Mouse (Mus musculus) splenic B cell, adult 2 months (primary cell): ENCODE measurements around the gene Trex1.

Experiments used
- DNase-seq: peaks from one replicate; pipeline ENCODE4 v3.0.0-alpha.2; 2011; ENCODE audit warnings: low read depth, low spot score
- H3K27me3 ChIP-seq: 2 replicates; pipeline ENCODE4 v1.6.1; 2012; ENCODE audit warnings: mild to moderate bottlenecking, low read length, moderate library complexity, mixed read lengths; ENCODE audit not compliant: control insufficient read depth, poor library complexity, insufficient read depth, severe bottlenecking
- H3K36me3 ChIP-seq: 2 replicates; pipeline ENCODE4 v1.6.1; 2012; ENCODE audit warnings: mild to moderate bottlenecking, low read length, moderate library complexity, mixed read lengths; ENCODE audit not compliant: control insufficient read depth, poor library complexity, insufficient read depth, severe bottlenecking

Gene Trex1

GRCm38 (mm10) chr9:109059136-109059903, at the start of gene Trex1:
Trex1 (minus strand) TSS chr9:109059734.
- no peaks in the 10 kb centered on the region for H3K27me3 ChIP-seq
- DNase-seq = peak; percentile 94
- H3K36me3 ChIP-seq = peaks cover 13% of the 10 kb centered on the region

- DNase-seq = no peak
- H3K36me3 ChIP-seq = no peaks in the 10 kb centered on the region
- no peaks in the 10 kb centered on the region for H3K27me3 ChIP-seq
These were observed 47.8 kb upstream of the Trex1 start for GRCm38 (mm10) chr9:109107341-109107740.

DNA sequence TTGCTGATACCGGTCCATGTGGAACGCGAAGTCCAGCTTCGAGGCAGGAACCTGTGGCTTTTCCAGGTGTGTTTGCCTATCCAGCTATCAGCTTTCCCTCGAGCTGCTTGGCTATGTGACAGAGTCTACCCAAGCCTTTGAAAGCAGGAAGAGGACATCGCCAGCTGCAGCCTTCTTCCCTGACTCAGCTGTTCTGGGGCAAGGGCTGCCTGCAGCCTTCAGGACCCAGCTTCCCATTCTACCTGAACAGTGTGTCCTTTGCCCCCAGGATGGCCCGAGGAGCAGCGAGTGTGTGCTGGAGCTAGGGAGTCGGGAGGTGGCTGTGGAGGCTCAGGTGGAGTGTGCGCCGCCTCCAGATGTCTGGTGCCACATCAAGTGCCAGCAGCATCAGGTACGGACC, 46.1 kb upstream of the Trex1 start:
- Histone ChIP-seq H3K27me3 (no peaks in the 10 kb centered on the region), H3K36me3 (no peaks in the 10 kb centered on the region)
- no peak for DNase-seq

GRCm38 (mm10) chr9:109105011-109105410, 45.5 kb upstream of the Trex1 start:
- no peak for DNase-seq
- no peaks in the 10 kb centered on the region for H3K36me3 ChIP-seq
- H3K27me3 ChIP-seq = no peaks in the 10 kb centered on the region

DNA sequence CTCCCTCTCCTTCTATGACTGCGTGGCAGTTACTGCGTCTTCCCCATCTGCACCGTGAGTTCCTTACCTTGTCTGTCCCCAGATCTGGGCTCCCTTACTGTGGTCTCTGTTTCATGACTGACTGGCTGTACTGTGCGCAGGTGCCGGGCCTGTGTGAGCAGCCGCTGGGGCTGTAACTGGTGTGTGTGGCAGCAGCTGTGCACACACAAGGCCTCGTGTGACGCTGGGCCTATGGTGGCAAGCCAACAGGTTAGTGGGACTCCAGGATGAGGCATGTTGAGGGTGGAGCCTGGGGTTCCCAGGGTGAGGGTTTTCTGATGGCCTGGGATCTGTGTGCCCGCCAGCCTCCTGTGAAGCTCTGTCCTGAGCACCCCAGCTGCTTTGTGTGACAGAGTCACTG, 44.5 kb upstream of the Trex1 start:
- Histone ChIP-seq H3K36me3 (no peaks in the 10 kb centered on the region), H3K27me3 (no peaks in the 10 kb centered on the region)
- no peak for DNase-seq

GRCm38 (mm10) chr9:109103250-109103649, 43.7 kb upstream of the Trex1 start:
- H3K36me3 ChIP-seq = no peaks in the 10 kb centered on the region
- no peak for DNase-seq
- H3K27me3 ChIP-seq = no peaks in the 10 kb centered on the region

- Histone ChIP-seq H3K36me3 (no peaks in the 10 kb centered on the region), H3K27me3 (no peaks in the 10 kb centered on the region)
- no peak for DNase-seq
These were observed 43.0 kb upstream of the Trex1 start for GRCm38 (mm10) chr9:109102541-109102940.

- DNase-seq = no peak
- no peaks in the 10 kb centered on the region for H3K36me3 ChIP-seq
- H3K27me3 ChIP-seq = no peaks in the 10 kb centered on the region
These were observed 42.5 kb upstream of the Trex1 start for GRCm38 (mm10) chr9:109101933-109102445.

GRCm38 (mm10) chr9:109100307-109100928, 40.9 kb upstream of the Trex1 start:
- no peaks in the 10 kb centered on the region for H3K27me3 ChIP-seq
- H3K36me3 ChIP-seq = no peaks in the 10 kb centered on the region
- DNase-seq = peak; percentile 24

GRCm38 (mm10) chr9:109098969-109099368, 39.4 kb upstream of the Trex1 start:
- Histone ChIP-seq H3K27me3 (no peaks in the 10 kb centered on the region), H3K36me3 (no peaks in the 10 kb centered on the region)
- DNase-seq = no peak

DNA sequence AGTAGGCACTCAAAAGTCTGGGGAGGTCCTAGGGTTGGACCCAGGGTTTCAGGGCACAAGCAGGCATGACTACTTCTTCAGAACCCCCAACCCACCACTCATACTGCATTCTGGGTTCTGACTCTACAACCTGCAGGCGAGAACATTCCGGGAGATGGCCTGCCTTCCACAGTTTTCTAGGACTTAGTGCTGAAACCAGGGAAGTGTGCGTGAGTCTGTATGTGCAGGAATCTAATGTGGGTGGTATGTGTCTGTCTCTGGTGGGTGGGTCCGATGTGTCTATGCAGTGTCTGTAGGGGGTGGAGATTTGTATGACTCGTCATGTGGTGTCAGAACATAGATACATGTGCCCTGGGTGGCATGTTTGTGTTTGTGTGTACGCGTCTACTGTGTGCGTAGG, 38.8 kb upstream of the Trex1 start:
- H3K27me3 ChIP-seq = no peaks in the 10 kb centered on the region
- no peaks in the 10 kb centered on the region for H3K36me3 ChIP-seq
- no peak for DNase-seq

GRCm38 (mm10) chr9:109097831-109098230, 38.3 kb upstream of the Trex1 start:
- Histone ChIP-seq H3K36me3 (no peaks in the 10 kb centered on the region), H3K27me3 (no peaks in the 10 kb centered on the region)
- DNase-seq = no peak

GRCm38 (mm10) chr9:109097291-109097690, 37.8 kb upstream of the Trex1 start:
- Histone ChIP-seq H3K27me3 (no peaks in the 10 kb centered on the region), H3K36me3 (no peaks in the 10 kb centered on the region)
- no peak for DNase-seq

DNA sequence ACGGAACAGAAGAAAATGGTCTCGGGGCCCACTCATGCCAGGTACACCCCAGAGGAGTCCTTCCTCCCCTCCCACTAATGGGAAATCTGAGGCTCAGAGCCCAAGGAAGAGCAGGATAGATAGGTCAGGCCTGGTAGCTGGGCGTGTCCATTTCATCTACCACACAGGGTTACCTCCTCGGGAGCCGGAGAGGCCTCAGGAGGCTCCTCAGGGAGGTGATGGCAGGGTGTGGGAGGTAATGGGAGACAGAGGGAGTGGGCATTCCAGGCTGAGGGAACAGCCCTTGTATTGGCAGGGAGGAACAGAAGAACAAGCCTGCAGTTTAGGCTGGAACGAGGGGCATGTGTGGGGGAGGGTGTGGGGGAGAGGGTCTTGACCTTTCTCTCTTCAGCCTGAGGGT, 37.3 kb upstream of the Trex1 start:
- Histone ChIP-seq H3K27me3 (no peaks in the 10 kb centered on the region), H3K36me3 (no peaks in the 10 kb centered on the region)
- DNase-seq = no peak

- no peak for DNase-seq
- no peaks in the 10 kb centered on the region for H3K27me3 ChIP-seq
- no peaks in the 10 kb centered on the region for H3K36me3 ChIP-seq
These were observed 36.7 kb upstream of the Trex1 start for GRCm38 (mm10) chr9:109096251-109096661.
